Mouse (Mus musculus) mouse trophoblast stem cell (cell line): ENCODE results near the gene Fads6.

Source experiments
- in situ Hi-C, 2 experiments: fragments of 300-500 bp; cut with MseI, MboI; formaldehyde crosslinking; loops; 2 replicates in 1 of 2; 3 replicates in 1 of 2; pipeline ENCODE4 v1.15.1; 2025

The Fads6 gene

GRCm38 (mm10) chr11:115297214-115297826, at the start of gene Fads6:
TSS of gene Fads6 (minus strand) at chr11:115297663.
- in situ Hi-C loops: no loop called here

GRCm38 (mm10) chr11:115345515-115345914, 48.1 kb upstream of the Fads6 start:
- in situ Hi-C loops: no loop called here

- in situ Hi-C loops: no loop called here
These were observed 47.5 kb upstream of the Fads6 start for GRCm38 (mm10) chr11:115344967-115345366.

- in situ Hi-C loops: no loop called here
These were observed 44.4 kb upstream of the Fads6 start for GRCm38 (mm10) chr11:115341866-115342265.

- in situ Hi-C loops: no loop called here
These were observed 43.8 kb upstream of the Fads6 start for GRCm38 (mm10) chr11:115341246-115341645.

- in situ Hi-C loops: no loop called here
These were observed 40.4 kb upstream of the Fads6 start for GRCm38 (mm10) chr11:115337826-115338225.

GRCm38 (mm10) chr11:115337350-115337749, 39.9 kb upstream of the Fads6 start:
- in situ Hi-C loops: no loop called here

GRCm38 (mm10) chr11:115336115-115336514, 38.7 kb upstream of the Fads6 start:
- in situ Hi-C loops: no loop called here

- in situ Hi-C loops: no loop called here
These were observed 37.8 kb upstream of the Fads6 start for GRCm38 (mm10) chr11:115335223-115335622.

- in situ Hi-C loops: no loop called here
These were observed 37.1 kb upstream of the Fads6 start, which contains the start of gene Otop3 for GRCm38 (mm10) chr11:115334531-115334930. TSS of gene Otop3 (plus strand) at chr11:115334731.

GRCm38 (mm10) chr11:115329339-115329738, 31.9 kb upstream of the Fads6 start:
- in situ Hi-C loops: no loop called here

- in situ Hi-C loops: no loop called here
These were observed 29.3 kb upstream of the Fads6 start for GRCm38 (mm10) chr11:115326730-115327129.

GRCm38 (mm10) chr11:115323354-115323753, 25.9 kb upstream of the Fads6 start:
- in situ Hi-C loops: no loop called here

GRCm38 (mm10) chr11:115321906-115322693, 24.6 kb upstream of the Fads6 start, which contains the start of gene Ush1g:
TSS of gene Ush1g (minus strand) at chr11:115322041.
- in situ Hi-C loops: no loop called here

GRCm38 (mm10) chr11:115319704-115320383, 22.4 kb upstream of the Fads6 start:
- in situ Hi-C loops: loop anchor here in 1 of 2 experiments (5.0 kb wide), 1 partner anchor 37 kb away; no protein-coding TSS in a partner anchor

GRCm38 (mm10) chr11:115318245-115319027, 21.0 kb upstream of the Fads6 start:
- in situ Hi-C loops: loop anchor here in 1 of 2 experiments (5.0 kb wide), 1 partner anchor 39 kb away; no protein-coding TSS in a partner anchor

GRCm38 (mm10) chr11:115317204-115317603, 19.7 kb upstream of the Fads6 start:
- in situ Hi-C loops: loop anchor here in 1 of 2 experiments (5.0 kb wide), 1 partner anchor 40 kb away; no protein-coding TSS in a partner anchor

- in situ Hi-C loops: no loop called here
These were observed 16.8 kb upstream of the Fads6 start for GRCm38 (mm10) chr11:115314249-115314648.

- in situ Hi-C loops: no loop called here
These were observed 11.3 kb upstream of the Fads6 start for GRCm38 (mm10) chr11:115308781-115309180.

GRCm38 (mm10) chr11:115306863-115307262, 9.4 kb upstream of the Fads6 start, which contains the start of gene Otop2:
TSS of gene Otop2 (plus strand) at chr11:115307163.
- in situ Hi-C loops: no loop called here

GRCm38 (mm10) chr11:115303167-115303566, 5.7 kb upstream of the Fads6 start:
- in situ Hi-C loops: no loop called here
